Mouse (Mus musculus): Measurements from ENCODE around the gene Cyp4f16.

GRCm38 (mm10) chr17:32536867-32537250 is 501 bp downstream of the Cyp4f16 start:
- no peak for TF ChIP-seq CTCF (IDR thresholded peaks at IDR 0.05; ENCODE audit: borderline replicate concordance, extremely low read depth, insufficient read depth, insufficient read length)
- TF ChIP-seq POLR2A (IDR thresholded peaks at IDR 0.05; ENCODE audit: borderline replicate concordance, extremely low read depth, insufficient read depth, insufficient read length, poor library complexity, severe bottlenecking) = no peak
